Mouse (Mus musculus) kidney, adult 11 months (tissue): ENCODE data around the gene Olfr1128.
"Not testable (repeated sequence)": the region's sequence is repeated elsewhere in the genome, so short reads cannot be mapped to it uniquely, and the experiment has no call there.

Experiments
- DNase-seq: peaks from one replicate; pipeline ENCODE4 v3.0.0; 2022

The Olfr1128 gene

GRCm38 (mm10) chr2:87545442-87545841 lies at the start of gene Olfr1128:
Olfr1128 (minus strand) TSS chr2:87545542.
- DNase-seq, result no peak

DNA sequence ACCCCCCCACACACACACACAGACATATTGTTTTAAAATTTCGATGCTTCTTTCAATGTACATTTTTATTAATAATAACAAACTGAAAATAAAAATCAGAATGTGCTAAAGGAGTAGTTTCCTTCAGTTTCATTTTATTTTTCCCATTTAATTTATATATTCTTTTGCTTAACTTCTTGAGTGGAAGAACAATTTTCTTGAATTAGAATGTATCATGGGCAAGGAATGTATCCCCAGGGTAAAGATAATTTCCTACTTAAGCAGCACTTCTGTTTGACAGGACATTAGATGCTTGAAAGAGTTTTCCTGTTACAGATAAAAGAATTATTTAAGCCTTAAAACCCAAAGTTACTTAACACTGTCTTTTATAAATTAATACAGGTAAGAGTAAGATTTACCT lies 28.3 kb upstream of the Olfr1128 start, which contains the start of gene Olfr1129:
TSS of gene Olfr1129 (plus strand) at position 301 of the 400 bp plus-strand sequence.
- DNase-seq, result not testable (repeated sequence)

GRCm38 (mm10) chr2:87534826-87535225 lies 10.5 kb downstream of the Olfr1128 start:
- DNase-seq, result no peak

DNA sequence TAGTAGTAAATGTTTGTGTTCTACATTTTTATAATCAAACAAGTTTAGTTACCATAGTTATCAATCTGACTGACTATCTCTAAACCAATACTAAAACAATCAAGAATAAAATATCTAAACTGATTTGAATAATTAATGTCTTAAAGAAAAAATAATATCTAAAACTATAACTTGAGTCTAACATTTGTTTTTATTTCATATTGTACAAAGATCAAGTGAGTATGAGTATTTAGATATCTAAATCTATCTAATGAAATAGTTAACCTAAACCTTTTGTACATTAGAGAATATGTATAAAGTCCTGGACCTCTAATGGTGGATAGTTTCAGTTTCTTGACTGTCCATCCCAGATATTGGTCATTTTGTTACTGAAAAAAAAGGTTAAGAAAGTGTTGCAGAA lies 13.8 kb downstream of the Olfr1128 start, which contains the start of gene Olfr153:
TSS of gene Olfr153 (plus strand) at position 301 of the 400 bp plus-strand sequence.
- DNase-seq, result no peak

GRCm38 (mm10) chr2:87525899-87526616 lies 19.3 kb downstream of the Olfr1128 start:
- DNase-seq, result not testable (repeated sequence)

- DNase-seq, result no peak
Measured at GRCm38 (mm10) chr2:87520651-87521050, 24.7 kb downstream of the Olfr1128 start.

- no peak for DNase-seq
Measured at GRCm38 (mm10) chr2:87516581-87516980, 28.8 kb downstream of the Olfr1128 start.

DNA sequence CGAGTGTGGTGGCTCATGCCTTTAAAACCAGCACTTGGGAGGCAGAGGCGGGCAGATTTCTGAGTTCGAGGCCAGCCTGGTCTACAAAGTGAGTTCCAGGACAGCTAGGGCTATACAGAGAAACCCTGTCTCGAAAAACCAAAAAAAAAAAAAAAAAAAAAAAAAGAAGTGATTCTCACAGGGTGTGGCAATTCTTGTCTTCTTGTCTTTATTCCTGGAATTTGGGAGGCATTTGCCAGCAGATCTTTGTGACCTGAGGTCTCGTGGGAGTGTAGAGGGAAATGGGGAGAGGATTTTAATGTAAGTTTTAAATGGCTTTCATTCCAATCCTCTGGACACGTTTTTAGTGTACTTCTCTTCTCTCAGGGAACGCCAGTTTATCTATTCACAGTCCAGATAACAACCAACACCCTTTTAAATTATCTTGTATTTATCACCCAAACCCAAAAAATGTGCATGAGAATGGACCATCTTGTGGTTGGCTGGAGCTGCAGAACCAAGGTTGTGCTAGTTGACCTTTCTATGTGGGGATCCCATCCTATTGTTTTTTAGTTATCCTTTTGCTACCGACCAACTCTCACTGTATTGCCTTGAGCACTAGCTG lies 29.8 kb downstream of the Olfr1128 start:
- DNase-seq, result no peak

GRCm38 (mm10) chr2:87515046-87515445 lies 30.3 kb downstream of the Olfr1128 start:
- no peak for DNase-seq

GRCm38 (mm10) chr2:87506265-87506664 lies 39.1 kb downstream of the Olfr1128 start, which contains the start of gene Pramel6:
Pramel6 (plus strand) TSS chr2:87506565.
- no peak for DNase-seq

DNA sequence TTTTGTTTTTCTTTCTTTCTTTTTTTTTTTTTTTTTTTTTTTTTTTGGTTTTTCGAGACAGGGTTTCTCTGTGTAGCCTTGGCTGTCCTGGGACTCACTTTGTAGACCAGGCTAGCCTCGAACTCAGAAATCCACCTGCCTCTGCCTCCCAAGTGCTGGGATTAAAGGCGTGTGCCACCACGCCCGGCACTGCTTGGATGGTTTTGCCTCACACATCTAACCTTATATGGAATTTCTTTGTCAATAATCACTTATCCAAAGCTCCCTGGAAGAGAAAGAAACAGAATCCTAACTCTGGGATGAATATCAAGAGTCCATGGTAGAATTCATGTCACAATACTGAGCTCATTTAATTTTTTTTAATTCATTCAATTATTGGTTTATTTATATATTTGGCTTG lies 48.3 kb downstream of the Olfr1128 start, which contains the start of gene Pramel7:
TSS of gene Pramel7 (minus strand) at position 101 of the 400 bp plus-strand sequence.
- DNase-seq, result not testable (repeated sequence)
